Mouse (Mus musculus) adrenal gland, adult (tissue): ENCODE results near the gene Nup85.
A peak's percentile ranks its signal among the peaks of the same experiment; 100 is the strongest.

Experiments
- DNase-seq, 2 experiments: peaks; one replicate each; pipeline ENCODE4 v3.0.0; 2022 to 2023; ENCODE audit warnings: low spot score in 1 of 2; ENCODE audit not compliant: inconsistent age in 2 of 2

Nup85 gene

GRCm38 (mm10) chr11:115613138-115613945 lies 49.1 kb downstream of the Nup85 start:
- DNase-seq: no peak

- no peak for DNase-seq
Measured at GRCm38 (mm10) chr11:115614346-115615107, 50.3 kb downstream of the Nup85 start.

- DNase-seq: peak; percentile 76 to 87
Measured at GRCm38 (mm10) chr11:115615108-115615825, 51.0 kb downstream of the Nup85 start.

GRCm38 (mm10) chr11:115615875-115616274 lies 51.6 kb downstream of the Nup85 start:
- peak; percentile 61 to 89 for DNase-seq

GRCm38 (mm10) chr11:115616371-115616770 lies 52.1 kb downstream of the Nup85 start:
- peak in 1 of 2 experiments; percentile 67 for DNase-seq

- DNase-seq: peak; percentile 74 to 91
Measured at GRCm38 (mm10) chr11:115616893-115617292, 52.7 kb downstream of the Nup85 start.

GRCm38 (mm10) chr11:115618001-115618400 lies 53.8 kb downstream of the Nup85 start:
- no peak for DNase-seq

GRCm38 (mm10) chr11:115618732-115619516 lies 54.7 kb downstream of the Nup85 start:
- peak in 1 of 2 experiments; percentile 49 for DNase-seq

- no peak for DNase-seq
Measured at GRCm38 (mm10) chr11:115619949-115620348, 55.7 kb downstream of the Nup85 start.

- peak in 1 of 2 experiments; percentile 68 for DNase-seq
Measured at GRCm38 (mm10) chr11:115623487-115624070, 59.3 kb downstream of the Nup85 start.

- peak in 1 of 2 experiments; percentile 73 for DNase-seq
Measured at GRCm38 (mm10) chr11:115625877-115626276, 61.6 kb downstream of the Nup85 start.

- peak in 1 of 2 experiments; percentile 58 for DNase-seq
Measured at GRCm38 (mm10) chr11:115626824-115627616, 62.8 kb downstream of the Nup85 start.

GRCm38 (mm10) chr11:115627705-115628464 lies 63.7 kb downstream of the Nup85 start, which contains the start of gene Slc25a19:
Gene Slc25a19, minus strand, starts transcription at chr11:115628295.
- peak; percentile 99 to 100 for DNase-seq

GRCm38 (mm10) chr11:115628465-115629101 lies 64.3 kb downstream of the Nup85 start:
- DNase-seq: peak in 1 of 2 experiments; percentile 47

GRCm38 (mm10) chr11:115629734-115630531 lies 65.7 kb downstream of the Nup85 start:
- peak in 1 of 2 experiments; percentile 36 for DNase-seq

GRCm38 (mm10) chr11:115630532-115631504 lies 66.6 kb downstream of the Nup85 start:
- DNase-seq: peak in 1 of 2 experiments; percentile 59
